Mouse (Mus musculus): ENCODE measurements at regions not wholly inside any gene's neighbourhood (a gene's known extent, or its start where the extent isn't known, plus 50 kb on each side); places are given as distances from the start of the nearest gene placed in this dataset.

DNA sequence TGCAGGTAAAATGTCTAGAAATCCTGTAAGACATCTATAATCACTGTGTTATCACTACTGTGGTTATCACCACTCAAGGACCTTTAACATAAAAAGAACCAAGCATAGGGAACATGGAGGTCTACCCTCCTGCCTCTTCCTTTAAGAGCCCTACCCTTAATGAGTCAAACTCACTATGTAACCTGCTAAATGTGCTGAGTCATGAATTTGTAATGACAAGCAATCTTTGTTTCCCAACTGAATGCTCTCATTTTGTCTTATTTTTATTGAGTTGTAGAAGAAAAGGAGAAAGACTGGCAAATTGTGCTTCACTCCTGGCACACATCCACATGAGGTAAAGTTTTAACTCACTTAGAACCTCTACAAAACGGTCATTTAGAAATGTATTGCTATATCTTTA lies 301.8 kb upstream of the Rnf219 start:
- WGBS = 79% methylated on average over 1 of the region's 1 CpGs
- no peak for ATAC-seq (ENCODE audit: low FRiP score)
- Histone ChIP-seq H3K4me1 (no peaks in the 10 kb centered on the region; the same call in 1 of the 2 replicates), H3K4me2 (no peak overlapping the region), H3K27ac (replicated peaks) (no peak overlapping the region), H3K27me3 (replicated peaks) (no peaks in the 10 kb centered on the region), H3K36me3 (no peaks in the 10 kb centered on the region), H3K9me3 (replicated peaks) (no peaks in the 10 kb centered on the region), H3K4me3 (replicated peaks) (no peak overlapping the region), H3K9ac (replicated peaks) (no peak overlapping the region)

GRCm38 (mm10) chr14:104821903-104822573 lies 299.6 kb upstream of the Rnf219 start:
- WGBS = 32% methylated on average over 11 of the region's 11 CpGs
- H3K4me3 ChIP-seq (replicated peaks) = no peak overlapping the region
- H3K4me2 ChIP-seq = peak overlapping the region; percentile 11; the same call in 1 of the 2 replicates
- no peaks in the 10 kb centered on the region for H3K36me3 ChIP-seq
- H3K27me3 ChIP-seq (replicated peaks) = no peaks in the 10 kb centered on the region
- ATAC-seq (ENCODE audit: low FRiP score) = peak; percentile 35; the same call in 1 of the 2 replicates
- H3K9ac ChIP-seq (replicated peaks) = no peak overlapping the region
- H3K4me1 ChIP-seq = no peaks in the 10 kb centered on the region; the same call in 1 of the 2 replicates
- no peaks in the 10 kb centered on the region for H3K9me3 ChIP-seq (replicated peaks)
- no peak overlapping the region for H3K27ac ChIP-seq (replicated peaks)

GRCm38 (mm10) chr14:104819106-104819505 lies 296.7 kb upstream of the Rnf219 start:
- ATAC-seq (ENCODE audit: low FRiP score) = no peak
- peaks cover 4% of the 10 kb centered on the region; the same call in 1 of the 2 replicates for H3K4me1 ChIP-seq
- H3K27ac ChIP-seq (replicated peaks) = no peak overlapping the region
- no peak overlapping the region for H3K4me3 ChIP-seq (replicated peaks)
- no peaks in the 10 kb centered on the region for H3K36me3 ChIP-seq
- no peak overlapping the region for H3K4me2 ChIP-seq
- H3K9ac ChIP-seq (replicated peaks) = no peak overlapping the region
- no peaks in the 10 kb centered on the region for H3K9me3 ChIP-seq (replicated peaks)
- WGBS = 75% methylated on average over 4 of the region's 4 CpGs
- peaks cover 7% of the 10 kb centered on the region for H3K27me3 ChIP-seq (replicated peaks)

DNA sequence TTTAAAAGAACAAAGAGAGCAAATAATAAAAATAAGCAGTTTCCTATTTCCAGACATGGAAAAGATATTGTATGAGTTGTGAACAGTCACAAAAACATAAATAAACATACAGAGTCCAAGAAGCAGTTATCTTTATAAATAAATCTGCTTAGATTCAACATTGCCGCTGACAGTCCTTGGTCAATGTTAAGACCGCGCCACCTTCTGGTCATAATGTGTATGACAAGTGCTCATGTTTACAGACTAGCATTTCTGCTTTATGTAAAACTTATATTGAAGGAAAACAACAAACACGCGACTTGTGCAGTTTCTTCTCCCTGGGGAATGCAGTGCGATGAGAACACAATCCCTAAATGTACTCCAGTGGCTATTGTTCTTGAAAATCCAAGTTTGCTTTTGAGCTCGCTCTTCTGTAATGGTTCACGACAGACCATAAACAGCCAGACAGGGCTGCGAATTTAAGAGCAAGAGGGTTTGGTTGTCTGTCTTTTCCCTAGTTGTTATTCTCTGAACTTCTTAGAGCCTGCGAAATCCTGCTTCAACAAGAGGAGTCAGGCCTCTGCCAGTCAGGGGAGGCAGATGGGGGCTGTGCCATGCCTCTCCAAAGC lies 291.6 kb upstream of the Rnf219 start:
- WGBS = 26% methylated on average over 10 of the region's 10 CpGs
- peak; percentile 45; the same call in 1 of the 2 replicates for ATAC-seq (ENCODE audit: low FRiP score)

GRCm38 (mm10) chr14:104812006-104812405 lies 289.6 kb upstream of the Rnf219 start:
- H3K4me3 ChIP-seq (replicated peaks) = no peak overlapping the region
- H3K27ac ChIP-seq (replicated peaks) = no peak overlapping the region
- H3K9me3 ChIP-seq (replicated peaks) = no peaks in the 10 kb centered on the region
- H3K9ac ChIP-seq (replicated peaks) = no peak overlapping the region
- 59% methylated on average over 4 of the region's 4 CpGs for WGBS
- peaks cover 11% of the 10 kb centered on the region for H3K27me3 ChIP-seq (replicated peaks)
- 0 out of 2 replicates have a peak, but pooled peaks cover 4% of the 10 kb centered on the region for H3K4me1 ChIP-seq
- no peak for ATAC-seq (ENCODE audit: low FRiP score)
- H3K4me2 ChIP-seq = no peak overlapping the region
- H3K36me3 ChIP-seq = no peaks in the 10 kb centered on the region

More for the DNA sequence above, 291.6 kb upstream of the Rnf219 start:
- Histone ChIP-seq H3K4me3 (replicated peaks) (no peak overlapping the region), H3K9me3 (replicated peaks) (no peaks in the 10 kb centered on the region), H3K36me3 (no peaks in the 10 kb centered on the region), H3K4me1 (0 out of 2 replicates have a peak, but pooled peaks cover 4% of the 10 kb centered on the region), H3K4me2 (no peak overlapping the region), H3K27me3 (replicated peaks) (peaks cover 11% of the 10 kb centered on the region), H3K27ac (replicated peaks) (no peak overlapping the region), H3K9ac (replicated peaks) (no peak overlapping the region)

GRCm38 (mm10) chr14:104805332-104805731 lies 282.9 kb upstream of the Rnf219 start:
- WGBS = 91% methylated on average over 10 of the region's 10 CpGs

GRCm38 (mm10) chr14:104796348-104796965 lies 274.0 kb upstream of the Rnf219 start:
- H3K9me3 ChIP-seq (replicated peaks) = no peaks in the 10 kb centered on the region
- no peaks in the 10 kb centered on the region for H3K27me3 ChIP-seq (replicated peaks)
- no peak overlapping the region for H3K4me3 ChIP-seq (replicated peaks)
- peaks cover 8% of the 10 kb centered on the region; the same call in 1 of the 2 replicates for H3K4me1 ChIP-seq
- H3K36me3 ChIP-seq = no peaks in the 10 kb centered on the region
- ATAC-seq (ENCODE audit: low FRiP score) = peak; percentile 72; the same call in 1 of the 2 replicates
- no peak overlapping the region for H3K27ac ChIP-seq (replicated peaks)
- WGBS = 53% methylated on average over 17 of the region's 17 CpGs
- peak overlapping the region; percentile 1; the same call in 1 of the 2 replicates for H3K4me2 ChIP-seq
- no peak overlapping the region for H3K9ac ChIP-seq (replicated peaks)

More at GRCm38 (mm10) chr14:104805332-104805731, 282.9 kb upstream of the Rnf219 start:
- H3K27me3 ChIP-seq (replicated peaks) = no peaks in the 10 kb centered on the region
- no peak for ATAC-seq (ENCODE audit: low FRiP score)
- H3K36me3 ChIP-seq = no peaks in the 10 kb centered on the region
- H3K27ac ChIP-seq (replicated peaks) = no peak overlapping the region
- H3K9ac ChIP-seq (replicated peaks) = no peak overlapping the region
- no peaks in the 10 kb centered on the region for H3K9me3 ChIP-seq (replicated peaks)
- H3K4me3 ChIP-seq (replicated peaks) = no peak overlapping the region
- no peak overlapping the region for H3K4me2 ChIP-seq
- no peaks in the 10 kb centered on the region for H3K4me1 ChIP-seq

DNA sequence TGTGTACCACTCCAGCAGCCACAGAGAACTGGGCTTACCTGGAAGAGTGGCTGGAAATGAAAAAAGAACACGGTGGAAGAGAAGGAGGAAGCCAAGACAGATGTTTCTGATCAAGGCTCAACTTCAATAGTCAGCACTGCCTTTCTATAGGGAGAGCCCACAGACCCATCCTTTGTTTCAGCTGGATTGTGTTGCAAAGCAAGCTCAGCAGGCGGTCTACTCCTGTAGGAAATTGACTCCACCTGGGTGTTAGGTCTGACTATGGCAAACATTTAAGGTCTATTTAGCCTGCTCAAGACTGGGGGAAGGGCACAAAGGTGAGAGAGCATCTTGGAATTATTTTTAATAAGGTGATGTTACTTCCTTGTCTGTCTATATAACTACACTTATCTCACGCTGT lies 266.9 kb upstream of the Rnf219 start:
- H3K4me1 ChIP-seq = no peaks in the 10 kb centered on the region
- no peaks in the 10 kb centered on the region for H3K9me3 ChIP-seq (replicated peaks)
- H3K4me3 ChIP-seq (replicated peaks) = no peak overlapping the region
- no peaks in the 10 kb centered on the region for H3K36me3 ChIP-seq
- ATAC-seq (ENCODE audit: low FRiP score) = no peak
- H3K27ac ChIP-seq (replicated peaks) = no peak overlapping the region
- no peaks in the 10 kb centered on the region for H3K27me3 ChIP-seq (replicated peaks)
- WGBS = 59% methylated on average over 3 of the region's 3 CpGs
- H3K4me2 ChIP-seq = no peak overlapping the region
- no peak overlapping the region for H3K9ac ChIP-seq (replicated peaks)

DNA sequence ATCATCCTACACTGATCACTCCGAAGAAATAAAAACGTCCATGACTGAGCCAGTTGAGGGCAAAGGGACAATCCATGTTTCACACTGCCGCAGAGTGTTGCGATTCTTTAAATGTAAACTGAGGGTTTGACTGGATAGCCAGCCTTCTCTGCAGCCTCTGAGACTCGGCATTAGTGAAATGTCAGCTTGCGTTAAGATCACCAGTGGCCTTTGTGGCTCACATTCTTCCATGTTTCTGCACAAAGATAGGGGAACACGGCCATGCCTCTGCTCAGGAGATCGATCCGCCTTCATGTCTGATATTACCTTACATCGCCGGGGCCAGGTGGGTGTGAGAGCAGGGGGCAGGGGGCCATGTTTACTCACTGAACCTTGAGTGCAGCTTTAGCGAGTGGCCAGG lies 262.6 kb upstream of the Rnf219 start:
- Histone ChIP-seq H3K4me1 (no peaks in the 10 kb centered on the region), H3K4me3 (replicated peaks) (no peak overlapping the region), H3K9me3 (replicated peaks) (no peaks in the 10 kb centered on the region), H3K36me3 (no peaks in the 10 kb centered on the region), H3K27me3 (replicated peaks) (no peaks in the 10 kb centered on the region), H3K9ac (replicated peaks) (no peak overlapping the region), H3K27ac (replicated peaks) (no peak overlapping the region), H3K4me2 (no peak overlapping the region)
- 83% methylated on average over 12 of the region's 12 CpGs for WGBS
- ATAC-seq (ENCODE audit: low FRiP score) = no peak

DNA sequence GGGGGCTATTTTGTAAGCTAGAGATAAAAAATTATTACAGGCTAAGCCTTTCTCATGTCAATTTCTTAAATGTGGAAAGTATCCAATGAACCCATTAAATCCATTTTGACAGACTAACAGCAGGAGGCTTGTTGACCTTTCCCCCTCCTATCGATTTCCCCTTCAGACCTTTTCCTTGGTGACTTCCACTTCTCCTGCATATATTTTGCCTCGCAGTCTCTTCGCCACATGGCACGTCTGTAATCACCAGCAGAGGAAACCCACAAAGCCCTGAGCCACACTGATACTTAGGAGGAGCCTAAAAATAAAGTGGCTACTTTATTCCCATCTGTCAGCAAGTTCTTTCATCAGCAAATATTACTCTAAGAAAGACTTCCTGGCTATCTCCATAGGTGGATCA lies 247.5 kb upstream of the Rnf219 start:
- 70% methylated on average over 4 of the region's 4 CpGs for WGBS
- no peaks in the 10 kb centered on the region for H3K9me3 ChIP-seq (replicated peaks)
- H3K9ac ChIP-seq (replicated peaks) = no peak overlapping the region
- no peak overlapping the region for H3K4me2 ChIP-seq
- no peaks in the 10 kb centered on the region for H3K27me3 ChIP-seq (replicated peaks)
- ATAC-seq (ENCODE audit: low FRiP score) = no peak
- no peak overlapping the region for H3K4me3 ChIP-seq (replicated peaks)
- H3K27ac ChIP-seq (replicated peaks) = no peak overlapping the region
- no peaks in the 10 kb centered on the region for H3K4me1 ChIP-seq
- no peaks in the 10 kb centered on the region for H3K36me3 ChIP-seq

DNA sequence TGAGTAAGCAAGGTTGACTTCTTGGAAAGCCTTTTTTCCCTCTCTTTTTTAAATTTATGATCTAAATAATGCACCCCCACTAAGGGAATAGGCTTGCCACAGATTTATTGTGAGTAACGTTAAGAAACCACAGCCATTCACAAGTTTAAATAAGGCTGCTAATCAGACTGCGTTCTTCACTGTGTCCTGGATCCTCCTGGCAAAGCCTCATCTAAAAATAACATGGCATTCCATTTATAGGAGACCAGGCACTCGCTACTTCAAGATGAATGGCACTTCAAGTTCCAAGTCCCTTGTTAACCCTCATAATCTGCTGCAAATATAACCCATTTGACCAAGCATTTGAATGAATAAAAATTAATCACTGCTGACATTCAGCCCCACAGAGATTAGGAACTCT lies 211.8 kb upstream of the Rnf219 start:
- Histone ChIP-seq H3K27me3 (replicated peaks) (no peaks in the 10 kb centered on the region), H3K36me3 (no peaks in the 10 kb centered on the region), H3K9ac (replicated peaks) (no peak overlapping the region), H3K27ac (replicated peaks) (no peak overlapping the region), H3K9me3 (replicated peaks) (no peaks in the 10 kb centered on the region), H3K4me2 (no peak overlapping the region), H3K4me3 (replicated peaks) (no peak overlapping the region), H3K4me1 (peaks cover 4% of the 10 kb centered on the region; the same call in 1 of the 2 replicates)
- 18% methylated on average over 3 of the region's 3 CpGs for WGBS
- no peak for ATAC-seq (ENCODE audit: low FRiP score)

GRCm38 (mm10) chr14:104732036-104732435 lies 209.6 kb upstream of the Rnf219 start:
- no peak overlapping the region; the same call in 1 of the 2 replicates for H3K27ac ChIP-seq (replicated peaks)
- no peak overlapping the region for H3K4me3 ChIP-seq (replicated peaks)
- no peak; the same call in 1 of the 2 replicates for ATAC-seq (ENCODE audit: low FRiP score)
- 6% methylated on average over 1 of the region's 1 CpGs for WGBS
- H3K27me3 ChIP-seq (replicated peaks) = no peaks in the 10 kb centered on the region
- H3K9me3 ChIP-seq (replicated peaks) = no peaks in the 10 kb centered on the region
- H3K36me3 ChIP-seq = no peaks in the 10 kb centered on the region
- H3K4me1 ChIP-seq = peaks cover 4% of the 10 kb centered on the region; the same call in 1 of the 2 replicates
- H3K9ac ChIP-seq (replicated peaks) = no peak overlapping the region
- H3K4me2 ChIP-seq = no peak overlapping the region

All from neural tube, embryonic 15.5 days (tissue).